Mouse (Mus musculus) lung, postnatal 4 days (tissue): ENCODE results near the gene D5Ertd579e.

ENCODE experiments used
- DNase-seq, 2 experiments: peaks; one replicate each; pipeline ENCODE4 v3.0.0; 2021

D5Ertd579e gene

DNA sequence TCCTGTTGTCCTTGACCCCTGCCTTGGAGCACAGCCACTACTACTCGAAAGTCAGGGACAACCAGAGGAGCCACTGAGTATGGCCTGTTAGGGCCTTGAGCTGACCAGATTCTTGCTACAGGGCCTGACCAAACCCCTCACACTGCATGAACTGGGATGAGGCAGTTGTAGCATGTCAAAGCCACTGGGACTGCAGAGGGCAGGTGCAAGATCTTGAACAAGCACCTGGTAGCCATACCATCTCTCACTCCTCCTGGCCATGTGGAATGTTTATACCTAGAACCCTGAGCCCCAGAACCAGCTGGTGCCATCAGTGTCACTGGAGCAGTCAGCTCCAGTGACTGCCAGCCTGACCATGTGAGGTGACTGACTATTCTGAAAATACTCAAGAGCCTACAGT lies 96.9 kb downstream of the D5Ertd579e start:
- no peak for DNase-seq

DNA sequence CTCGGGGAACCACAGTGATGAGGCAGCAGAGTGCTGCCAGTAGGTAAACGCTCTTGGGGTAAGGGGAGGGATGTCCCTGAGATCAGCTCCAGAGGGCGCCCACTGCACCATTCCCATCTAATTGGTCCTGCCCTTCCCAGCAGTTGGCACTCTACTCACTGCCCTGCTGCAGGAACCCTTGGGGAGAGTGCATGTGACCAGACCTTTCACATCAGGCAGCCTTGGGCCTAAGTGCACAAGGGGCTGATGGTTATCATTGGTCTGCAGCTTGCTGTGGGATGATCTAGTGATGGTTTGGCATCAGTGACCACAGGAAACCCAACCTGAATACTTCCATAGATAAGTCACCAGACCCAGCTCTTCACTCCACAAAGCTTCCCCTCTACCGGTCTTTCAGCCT lies 98.2 kb downstream of the D5Ertd579e start:
- peak in 1 of 2 experiments; percentile 26 for DNase-seq

DNA sequence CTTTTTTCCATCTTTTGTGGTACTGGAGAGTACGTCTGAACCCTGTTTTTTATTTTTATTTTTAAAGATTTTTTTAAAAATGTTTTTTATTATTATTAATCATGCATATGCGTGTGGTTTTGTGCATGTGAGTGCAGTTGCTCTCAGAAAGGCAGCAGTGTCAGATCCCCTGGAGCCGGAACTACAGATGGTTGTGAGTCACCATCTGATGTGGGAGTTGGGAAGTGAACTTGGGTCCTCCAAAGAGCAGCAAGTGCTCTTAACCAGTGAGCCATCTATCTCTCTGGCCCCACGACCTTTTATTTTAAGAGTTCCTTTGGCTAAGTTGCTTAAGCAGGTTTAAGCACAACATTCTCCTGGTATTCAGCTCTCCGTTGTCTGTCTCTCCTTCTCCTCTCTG lies 99.6 kb downstream of the D5Ertd579e start:
- DNase-seq, result no peak

DNA sequence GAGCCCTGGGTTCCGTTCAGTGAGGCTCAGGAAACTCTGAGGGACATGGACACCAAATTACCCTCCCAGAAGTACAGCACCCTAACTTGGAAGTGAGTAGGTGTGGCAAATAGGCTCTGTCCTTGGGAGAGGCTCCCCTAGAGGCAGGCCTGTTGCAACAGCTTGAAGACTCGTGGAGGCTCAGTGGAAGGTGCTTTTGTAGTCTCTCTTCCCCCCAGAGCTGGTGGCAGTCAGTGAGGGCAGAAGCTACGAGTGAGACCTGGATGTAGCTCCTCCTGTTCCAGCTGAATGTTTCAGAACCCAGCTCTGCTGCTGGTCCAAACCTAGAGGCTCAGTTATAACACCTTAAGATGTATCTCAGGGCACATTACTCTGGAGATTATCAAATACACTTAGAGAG lies 100.7 kb downstream of the D5Ertd579e start:
- no peak for DNase-seq

DNA sequence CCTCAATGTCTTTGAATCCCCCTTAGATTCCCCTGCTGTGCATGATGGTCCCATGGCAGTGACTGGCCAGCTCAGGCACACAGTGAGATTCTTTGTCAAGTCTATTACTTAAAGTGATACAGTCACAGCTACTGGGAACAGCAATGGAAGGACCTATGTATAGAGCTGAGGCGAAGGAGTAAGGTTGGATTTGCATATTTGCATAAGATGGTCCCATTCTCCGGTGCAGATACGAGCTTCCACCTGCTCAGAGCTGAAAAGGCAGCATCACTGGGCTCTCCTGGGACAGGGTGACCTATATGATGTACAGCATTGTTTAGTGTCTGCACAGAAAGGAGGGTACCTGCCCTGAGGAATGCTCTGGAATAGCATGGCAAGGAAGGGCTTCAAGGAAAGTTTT lies 101.5 kb downstream of the D5Ertd579e start:
- DNase-seq, result no peak

DNA sequence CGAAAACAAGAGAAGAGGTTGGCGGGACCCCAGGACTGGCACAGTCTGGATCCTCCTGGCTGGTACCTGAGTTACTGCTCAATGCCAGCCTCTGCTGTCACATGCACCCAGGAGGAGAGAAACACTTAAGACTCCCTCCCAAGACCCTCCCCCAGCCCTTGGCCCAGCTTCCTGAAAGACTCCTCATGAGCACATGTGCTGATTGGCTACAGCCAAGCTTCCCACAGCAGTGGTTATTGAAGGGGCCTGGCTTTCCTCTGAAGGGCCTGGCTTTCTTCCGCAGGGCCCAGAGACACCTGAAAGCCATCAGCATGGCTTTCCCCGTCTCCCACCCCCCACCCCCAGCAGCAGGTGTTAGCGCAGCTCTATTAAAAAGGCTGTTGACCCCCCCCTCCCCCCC lies 102.6 kb downstream of the D5Ertd579e start, which contains the start of gene Tbc1d14:
Gene Tbc1d14 (minus strand): TSS at position 101 of the 400 bp plus-strand sequence.
- no peak for DNase-seq

DNA sequence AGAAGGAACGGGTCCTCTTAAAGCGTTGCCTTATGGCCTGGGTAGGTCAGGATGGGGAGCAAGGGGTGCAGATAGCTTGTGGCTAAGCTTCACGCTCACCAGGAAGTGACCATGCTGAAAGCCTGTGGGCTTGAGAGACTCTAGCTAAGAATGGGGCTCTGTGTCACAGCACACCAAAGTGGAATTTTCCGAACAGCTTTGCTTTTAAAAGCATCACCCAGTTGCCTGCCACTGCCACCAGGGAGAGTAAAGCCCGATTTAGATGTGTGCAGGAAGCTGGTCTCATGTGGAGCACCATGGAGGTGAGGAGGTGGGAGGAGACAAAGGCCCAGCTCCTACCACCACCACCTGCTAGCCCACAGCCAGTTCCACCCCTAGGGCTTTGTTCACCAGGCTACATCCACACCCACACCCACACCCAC lies 105.3 kb downstream of the D5Ertd579e start:
- no peak for DNase-seq

DNA sequence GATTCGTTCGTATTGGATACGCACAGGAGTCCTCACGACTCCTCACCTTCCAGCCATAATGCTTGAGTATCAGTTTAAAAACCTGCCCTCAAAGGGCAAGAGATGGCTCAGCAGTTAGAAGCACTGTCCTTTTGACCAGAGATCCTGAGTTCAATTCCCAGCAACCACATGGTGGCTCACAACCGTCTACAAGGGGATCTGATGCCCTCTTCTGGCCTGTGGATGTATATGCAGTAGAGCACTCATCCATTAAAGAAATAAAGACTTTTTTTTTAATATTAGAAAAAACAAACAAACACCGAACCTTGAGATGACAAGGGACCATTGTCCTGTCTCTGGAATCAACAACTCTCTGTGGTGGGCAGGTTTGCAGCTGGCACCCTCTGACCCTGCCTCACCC lies 111.5 kb downstream of the D5Ertd579e start:
- DNase-seq, result no peak

DNA sequence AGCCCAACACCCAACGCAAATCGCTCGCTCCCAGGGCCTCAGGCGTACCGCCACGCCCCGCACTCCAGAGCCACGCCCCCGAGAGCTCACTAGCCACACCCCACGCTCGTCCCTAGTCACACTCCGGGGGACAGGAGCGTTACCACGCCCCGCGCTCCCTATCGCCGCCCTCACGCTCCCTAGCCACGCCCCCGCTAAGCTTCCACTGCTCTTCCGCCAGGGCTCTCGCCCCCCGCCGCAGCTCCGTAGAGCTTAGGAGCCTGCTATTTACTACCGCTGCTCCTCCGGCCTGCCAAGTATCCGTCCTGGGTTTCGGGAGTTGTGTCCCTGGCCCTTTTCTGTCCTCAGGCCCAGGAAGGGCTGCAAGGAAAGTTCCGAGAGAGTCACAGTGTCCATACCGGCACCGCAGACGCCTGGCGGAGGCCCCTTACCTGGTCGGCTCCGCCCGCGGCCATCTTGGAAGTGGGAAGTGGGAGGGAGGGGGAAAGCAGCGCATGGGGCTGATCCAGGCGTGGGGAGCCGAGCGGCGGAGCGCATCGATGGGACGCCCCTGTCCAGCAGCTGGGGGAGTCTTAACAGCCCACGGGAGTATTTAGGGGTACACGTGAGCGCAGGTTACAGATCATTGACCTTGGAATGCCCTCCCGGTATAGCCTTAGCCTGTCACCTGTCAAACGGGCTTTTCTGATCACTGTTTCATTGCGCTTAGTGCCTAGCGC lies 113.7 kb downstream of the D5Ertd579e start:
- DNase-seq, result peak; percentile 100

DNA sequence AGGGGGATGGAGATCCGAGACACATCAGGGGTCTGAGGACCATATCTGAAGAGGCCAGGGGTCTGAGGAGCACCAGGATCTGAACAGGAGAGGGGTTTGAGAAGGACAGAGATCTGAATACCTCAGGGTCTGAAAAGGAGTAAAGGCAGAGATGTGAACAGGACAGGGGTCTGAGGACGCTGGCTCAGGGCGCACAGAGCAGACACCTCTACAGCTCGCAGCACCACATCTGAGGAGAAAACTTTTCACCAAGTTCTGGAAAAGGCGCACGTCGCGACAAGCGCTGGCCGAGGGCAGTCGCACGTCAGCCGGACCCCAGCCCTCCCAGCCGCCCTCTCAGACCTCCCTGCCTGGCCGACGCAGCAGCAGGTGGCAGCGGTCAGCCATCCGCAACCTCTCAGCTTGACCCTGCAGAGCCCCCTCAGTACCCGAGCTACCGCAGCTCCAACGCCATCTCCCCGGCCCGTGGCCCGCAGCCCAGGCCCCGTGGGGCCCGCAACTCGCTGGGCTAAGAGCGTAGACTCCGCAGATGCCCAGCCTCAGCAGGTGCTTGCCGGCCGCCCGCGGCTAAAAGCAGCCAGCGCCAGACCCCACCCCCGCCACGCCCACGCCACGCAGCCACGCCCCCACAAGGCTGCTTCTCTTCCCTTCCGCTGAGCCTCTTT lies 114.4 kb downstream of the D5Ertd579e start:
- DNase-seq, result no peak

DNA sequence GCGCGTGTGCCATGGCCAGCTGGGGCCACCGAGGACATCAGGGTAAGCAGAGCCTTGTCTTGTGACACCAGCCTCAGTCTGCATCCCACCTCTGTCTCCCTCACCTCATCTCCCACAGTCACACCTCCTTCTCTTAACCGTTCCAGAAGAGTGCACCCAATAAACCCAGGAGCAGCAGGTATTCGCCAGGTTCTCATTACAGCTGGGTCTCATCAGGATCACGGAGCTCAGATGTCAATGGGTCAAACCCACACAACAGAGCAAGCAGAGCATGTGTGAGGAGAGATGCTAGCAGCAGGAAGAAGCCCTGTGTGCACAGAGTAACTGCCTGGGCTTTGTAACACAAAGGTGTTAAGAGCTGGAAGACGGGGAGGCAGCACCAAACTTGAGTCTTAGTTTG lies 115.9 kb downstream of the D5Ertd579e start:
- no peak for DNase-seq

DNA sequence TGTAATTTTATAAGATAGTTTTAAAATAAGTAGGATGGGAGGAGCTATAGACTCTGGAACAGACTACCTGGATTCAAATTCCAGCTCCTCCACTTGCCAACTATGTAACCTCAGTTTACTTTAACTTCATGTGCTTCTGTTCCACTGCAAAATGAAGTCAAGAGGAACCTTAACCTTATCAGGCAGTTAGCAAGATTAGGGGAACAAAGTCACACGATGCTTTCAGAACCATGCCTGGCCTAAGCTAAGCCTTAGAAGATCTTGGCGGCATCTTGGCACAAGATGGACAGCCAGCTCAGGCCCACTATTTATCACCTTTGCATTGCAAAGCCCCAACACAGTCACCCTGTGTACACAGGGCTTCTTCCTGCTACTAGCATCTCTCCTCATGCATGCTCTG lies 116.8 kb downstream of the D5Ertd579e start:
- DNase-seq, result no peak

DNA sequence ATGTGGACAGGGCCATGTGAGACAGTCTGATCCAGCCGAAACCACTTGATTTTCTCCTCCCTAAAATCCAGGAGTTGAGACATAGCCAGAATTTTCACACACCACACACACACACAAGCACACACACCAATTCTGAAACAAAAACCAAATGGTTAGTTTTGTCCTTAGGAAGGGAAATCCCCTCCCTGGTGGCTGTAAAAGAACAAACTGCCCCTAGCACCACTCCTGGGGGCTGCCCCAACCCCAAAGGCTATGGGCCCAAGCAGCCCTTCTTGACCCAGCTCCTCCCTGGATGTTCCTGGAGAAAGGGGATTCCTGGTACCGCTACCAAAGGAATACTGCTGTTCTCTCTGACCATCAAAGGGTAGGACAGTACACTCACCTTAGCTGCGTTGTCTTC lies 119.4 kb downstream of the D5Ertd579e start:
- DNase-seq, result no peak

DNA sequence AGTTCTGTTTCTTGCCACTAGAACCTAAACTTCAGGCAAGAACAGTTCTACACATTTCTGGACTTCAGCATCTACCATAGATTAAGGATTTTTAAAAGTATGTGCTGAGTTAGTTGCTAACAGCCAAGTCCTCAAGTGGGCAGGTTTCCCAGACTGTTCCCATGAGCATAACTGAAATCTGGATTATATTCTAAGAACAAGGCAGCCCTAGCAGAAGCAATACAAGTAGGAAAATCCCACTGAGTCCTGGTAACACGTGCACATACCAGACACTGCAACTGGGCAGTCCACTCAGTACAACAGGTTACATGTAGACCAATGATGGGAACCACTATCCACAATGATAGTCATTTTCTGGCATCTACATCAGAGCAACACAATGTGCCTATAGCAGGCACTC lies 120.1 kb downstream of the D5Ertd579e start:
- DNase-seq, result no peak

DNA sequence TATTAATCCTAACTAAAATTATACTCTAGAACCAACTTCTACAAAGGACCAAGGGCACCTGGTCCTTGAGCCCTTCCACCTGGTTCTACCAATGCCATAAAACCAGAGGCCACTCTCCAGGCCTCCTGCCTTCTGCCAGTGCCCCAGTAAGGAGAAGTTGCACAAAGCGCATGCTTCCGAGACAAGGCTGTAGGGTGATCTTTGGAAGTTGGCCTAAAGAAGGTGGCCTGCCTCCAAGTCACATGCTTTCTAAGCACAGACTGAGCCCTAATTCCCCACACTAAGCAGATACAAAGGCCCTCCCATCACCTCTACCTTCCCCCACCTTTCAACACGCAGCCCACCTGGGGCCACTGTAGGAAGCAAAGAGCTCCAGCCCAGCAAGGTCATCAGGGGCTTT lies 120.6 kb downstream of the D5Ertd579e start:
- DNase-seq, result peak; percentile 37 to 45

DNA sequence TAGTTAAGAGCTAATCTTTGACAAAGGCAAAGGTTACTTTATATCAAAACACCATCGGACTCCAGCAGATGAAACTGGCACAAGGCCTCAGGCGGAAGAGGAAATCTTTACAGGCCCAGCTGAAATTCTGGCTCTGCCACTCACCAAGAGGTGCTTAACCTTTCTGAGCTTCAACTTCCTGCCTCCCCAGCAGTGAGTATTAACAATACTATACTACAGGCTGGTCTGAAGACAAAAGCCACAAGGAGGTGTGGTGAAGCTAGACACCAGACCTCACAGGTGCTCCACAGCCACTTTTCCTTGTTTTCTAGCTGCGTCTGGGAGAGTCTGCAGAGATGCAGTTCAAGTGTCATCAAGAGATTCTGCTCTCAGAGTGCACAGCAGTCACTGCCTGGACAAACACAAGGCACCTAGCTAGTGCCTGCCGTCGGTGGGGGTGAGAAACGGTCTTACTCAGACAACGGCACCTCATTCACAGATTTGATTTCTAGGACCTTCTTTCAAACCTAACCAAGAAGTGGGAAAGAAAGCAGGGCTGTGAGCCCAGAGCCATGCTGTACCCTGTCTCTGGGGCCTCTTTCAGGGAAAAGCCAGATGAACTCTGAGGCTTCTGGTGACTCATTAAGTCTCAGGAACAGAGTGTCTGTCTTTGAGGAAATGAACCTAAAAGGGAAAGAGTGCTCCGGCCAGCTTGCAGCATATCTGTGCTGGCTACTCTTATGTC lies 121.5 kb downstream of the D5Ertd579e start:
- DNase-seq, result peak; percentile 50 to 51

DNA sequence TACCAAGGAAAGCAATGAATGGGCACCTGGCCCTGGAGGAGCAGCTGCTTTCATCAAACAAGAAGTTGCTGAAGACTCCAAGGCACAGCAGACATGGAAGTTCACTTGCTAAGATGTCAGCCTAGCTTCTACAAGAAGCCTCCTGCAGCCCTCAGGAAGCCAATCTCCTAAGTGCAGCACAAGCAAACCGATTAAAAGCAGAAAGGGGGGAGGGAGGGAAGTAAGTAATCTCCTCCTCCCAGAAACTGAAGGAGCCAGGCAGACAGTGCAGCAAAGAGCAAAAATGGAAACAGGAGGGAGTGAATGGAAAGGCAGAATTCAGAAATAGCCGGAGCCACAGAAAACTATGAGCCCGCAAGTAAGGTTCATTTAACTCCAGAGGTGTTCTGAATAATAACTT lies 122.5 kb downstream of the D5Ertd579e start:
- DNase-seq, result no peak

DNA sequence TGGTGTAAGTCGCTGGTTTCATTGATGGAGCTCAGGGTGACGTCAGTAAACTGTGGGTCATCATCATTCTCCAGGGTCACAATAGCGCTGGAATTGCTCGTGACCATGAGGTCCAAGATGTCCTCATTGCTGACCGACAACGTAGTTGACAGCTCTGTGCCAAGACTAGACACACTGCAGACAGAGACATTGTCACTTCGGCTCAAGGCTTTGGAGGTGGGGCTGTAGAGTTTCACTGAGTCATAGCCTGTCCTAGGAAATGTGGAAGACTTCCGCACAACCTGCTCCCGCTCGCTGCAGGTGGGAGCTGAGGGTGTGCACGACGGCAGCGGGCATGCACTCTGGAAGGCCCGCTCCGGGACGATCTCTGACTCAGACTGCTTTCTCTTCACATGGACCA lies 124.5 kb downstream of the D5Ertd579e start:
- no peak for DNase-seq

DNA sequence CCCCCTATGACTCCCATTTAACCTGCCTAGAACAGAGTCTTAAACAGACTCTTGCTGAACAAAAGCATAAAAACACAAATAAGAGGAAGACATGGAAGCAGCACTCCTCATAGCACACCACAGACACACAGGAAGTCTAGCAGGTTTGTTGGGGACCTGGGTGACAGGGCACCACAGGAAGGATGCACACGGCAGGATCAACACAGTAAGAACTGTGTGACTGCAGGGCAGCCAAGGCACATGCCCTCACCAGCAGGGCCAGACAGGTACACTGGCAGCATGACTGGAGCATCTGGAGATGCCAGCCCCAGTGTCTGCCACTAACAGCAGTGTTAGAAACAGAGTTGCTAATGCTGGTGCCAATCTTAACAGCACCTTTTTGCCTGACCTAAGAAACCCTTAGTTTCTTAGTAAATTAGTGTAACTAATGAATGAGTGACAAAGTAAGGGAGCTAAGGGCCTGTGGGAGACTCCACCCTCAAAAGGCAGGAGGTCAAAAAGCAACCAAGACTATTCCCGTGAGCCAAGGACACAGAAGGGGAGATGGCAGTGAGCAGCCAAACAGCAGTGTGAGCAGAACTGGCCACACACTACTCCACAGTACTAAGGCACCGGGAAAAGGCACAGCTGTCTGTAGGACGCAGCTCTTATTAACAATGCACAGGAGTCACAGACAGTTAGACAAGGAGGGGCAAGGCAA lies 125.1 kb downstream of the D5Ertd579e start:
- DNase-seq, result no peak

DNA sequence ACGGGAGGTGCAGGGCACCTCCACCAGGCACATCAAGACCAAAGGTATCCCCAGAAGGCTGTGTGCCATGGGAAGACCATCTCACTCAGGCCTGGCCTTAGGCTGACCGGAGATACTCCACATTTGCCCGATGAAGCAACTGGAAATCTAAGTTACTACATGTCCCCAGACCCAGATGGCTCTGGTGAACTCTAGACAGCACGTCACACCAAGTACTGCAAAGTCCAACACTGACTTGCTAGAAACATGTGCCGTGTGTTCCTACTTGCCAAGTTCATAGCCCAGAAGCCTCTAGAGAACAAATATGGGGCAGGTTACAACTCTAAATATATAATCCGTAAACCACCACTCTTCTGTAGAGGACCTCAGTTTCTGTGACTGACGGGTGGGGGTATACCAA lies 125.7 kb downstream of the D5Ertd579e start:
- no peak for DNase-seq

DNA sequence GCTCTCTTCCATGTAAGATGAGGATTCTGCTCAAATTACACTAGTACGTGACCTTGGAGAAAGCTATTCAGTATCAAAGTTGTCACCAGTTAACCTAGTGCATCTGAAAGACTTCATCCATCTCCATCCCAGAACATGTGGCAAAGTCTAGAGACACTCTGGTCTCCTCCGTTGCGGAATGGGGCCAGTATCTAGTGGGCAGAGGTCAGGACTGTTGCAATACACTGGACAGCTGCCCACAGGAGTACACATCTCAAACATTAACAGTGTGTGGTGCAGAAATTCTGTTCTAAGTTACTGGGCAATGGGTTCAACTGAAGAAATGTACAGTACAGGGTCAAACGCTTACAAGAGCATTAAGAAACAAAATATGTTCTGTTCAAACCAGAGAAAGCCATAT lies 127.7 kb downstream of the D5Ertd579e start:
- peak; percentile 52 to 59 for DNase-seq

DNA sequence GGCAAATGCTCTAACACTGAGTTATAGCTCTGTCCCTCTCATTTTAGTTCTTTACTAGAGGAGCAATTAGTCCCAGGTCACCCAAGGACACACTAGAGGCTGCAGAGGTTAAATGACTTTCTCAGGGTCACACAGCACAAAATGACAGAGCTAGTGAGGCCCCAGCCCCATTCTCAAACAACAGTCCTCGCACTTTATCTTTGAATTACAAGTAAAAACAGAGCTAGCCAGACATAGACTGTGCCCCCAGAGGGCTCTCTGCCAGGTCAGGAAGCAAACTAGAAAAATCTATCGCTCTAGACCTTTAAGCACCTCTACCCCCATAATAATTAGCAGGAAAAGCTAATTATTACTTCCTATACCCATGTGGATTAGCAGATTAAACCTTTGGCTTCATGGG lies 128.2 kb downstream of the D5Ertd579e start:
- DNase-seq, result no peak

DNA sequence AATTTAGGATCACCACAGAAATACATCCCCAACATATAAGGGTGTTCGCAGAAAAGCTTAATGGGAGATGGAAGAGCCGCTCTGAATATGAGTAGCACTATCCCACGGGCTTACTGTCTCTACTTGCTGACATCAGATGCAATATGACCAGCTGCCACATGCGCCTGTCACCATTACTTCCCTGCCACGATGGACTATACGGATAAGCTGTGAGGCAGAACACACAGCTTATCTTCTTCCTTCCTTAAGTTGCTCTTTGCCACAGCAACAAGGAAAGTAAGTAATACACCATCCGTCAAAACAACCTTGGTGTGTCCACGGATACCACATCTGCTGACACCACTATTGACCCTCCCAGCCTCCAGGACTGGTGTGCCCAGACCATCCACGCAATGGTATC lies 131.3 kb downstream of the D5Ertd579e start:
- no peak for DNase-seq
